Mouse (Mus musculus) ovary, postnatal 10 days (tissue): ENCODE measurements at regions not wholly inside any gene's neighbourhood (a gene's known extent, or its start where the extent isn't known, plus 50 kb on each side); places are given as distances from the start of the nearest gene placed in this dataset.

Experiments used
- DNase-seq: peaks from one replicate; pipeline ENCODE4 v3.0.0; 2022; ENCODE audit warnings: low spot score

- DNase-seq: no peak
Observed at GRCm38 (mm10) chr13:28520127-28520482, 262.8 kb downstream of the Gm11361 start.

DNA sequence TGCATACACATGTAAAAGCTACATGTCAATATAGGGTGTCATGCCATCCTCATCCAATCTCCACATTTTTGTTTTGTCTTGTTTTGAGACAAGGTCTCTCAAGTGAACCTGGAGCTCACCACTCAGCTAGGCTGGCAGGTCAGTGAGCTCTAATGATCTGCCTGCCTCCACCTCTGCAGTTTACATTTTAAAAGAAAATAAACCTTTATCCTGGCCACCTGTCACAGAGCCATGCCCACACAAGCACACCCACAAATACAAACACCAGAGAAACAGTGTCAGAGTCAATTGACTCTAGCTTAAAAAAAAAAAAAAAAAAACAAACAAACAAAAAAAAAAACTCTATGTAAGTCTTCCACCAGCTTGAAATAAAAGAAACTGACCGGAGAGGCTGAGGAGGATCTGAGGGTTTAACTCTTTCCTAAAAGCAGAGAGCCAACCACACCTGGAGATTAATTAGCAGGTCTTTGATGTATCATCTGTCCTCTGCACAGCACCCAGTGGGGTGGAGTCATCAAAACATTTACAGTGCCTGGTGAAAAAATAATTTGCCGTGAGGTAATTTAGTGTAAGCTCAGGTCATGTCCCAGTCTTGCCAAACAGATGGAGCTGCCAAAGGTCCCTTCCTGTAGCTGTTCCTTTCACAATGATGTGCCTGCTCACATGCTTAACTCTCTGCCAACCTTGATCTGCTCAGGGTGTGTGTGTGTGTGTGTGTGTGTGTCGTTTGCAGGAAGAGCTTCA lies 262.2 kb downstream of the Gm11361 start:
- DNase-seq: no peak

GRCm38 (mm10) chr13:28517161-28517560 lies 259.8 kb downstream of the Gm11361 start:
- no peak for DNase-seq

DNA sequence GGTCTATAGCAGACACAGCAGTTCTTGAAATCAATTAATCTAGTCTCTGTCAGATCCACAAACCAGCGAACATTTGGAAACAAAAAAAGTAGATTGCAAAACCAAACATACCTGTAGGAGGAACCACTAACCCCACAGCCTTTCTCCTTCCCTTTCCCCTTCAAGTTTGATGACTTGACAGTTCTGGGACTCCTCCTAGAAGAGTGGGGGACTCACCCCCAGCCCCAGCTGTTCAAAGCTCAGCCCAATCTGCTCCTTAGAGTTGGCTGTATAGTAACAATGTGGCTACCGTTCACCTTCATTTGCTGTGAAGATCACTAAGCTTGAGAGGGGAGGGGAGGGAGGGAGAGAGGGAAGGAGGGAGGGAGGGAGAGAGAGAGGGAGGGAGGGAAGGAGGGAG lies 259.3 kb downstream of the Gm11361 start:
- no peak for DNase-seq

GRCm38 (mm10) chr13:28514245-28514644 lies 256.9 kb downstream of the Gm11361 start:
- no peak for DNase-seq

GRCm38 (mm10) chr13:28513336-28513735 lies 256.0 kb downstream of the Gm11361 start:
- no peak for DNase-seq

DNA sequence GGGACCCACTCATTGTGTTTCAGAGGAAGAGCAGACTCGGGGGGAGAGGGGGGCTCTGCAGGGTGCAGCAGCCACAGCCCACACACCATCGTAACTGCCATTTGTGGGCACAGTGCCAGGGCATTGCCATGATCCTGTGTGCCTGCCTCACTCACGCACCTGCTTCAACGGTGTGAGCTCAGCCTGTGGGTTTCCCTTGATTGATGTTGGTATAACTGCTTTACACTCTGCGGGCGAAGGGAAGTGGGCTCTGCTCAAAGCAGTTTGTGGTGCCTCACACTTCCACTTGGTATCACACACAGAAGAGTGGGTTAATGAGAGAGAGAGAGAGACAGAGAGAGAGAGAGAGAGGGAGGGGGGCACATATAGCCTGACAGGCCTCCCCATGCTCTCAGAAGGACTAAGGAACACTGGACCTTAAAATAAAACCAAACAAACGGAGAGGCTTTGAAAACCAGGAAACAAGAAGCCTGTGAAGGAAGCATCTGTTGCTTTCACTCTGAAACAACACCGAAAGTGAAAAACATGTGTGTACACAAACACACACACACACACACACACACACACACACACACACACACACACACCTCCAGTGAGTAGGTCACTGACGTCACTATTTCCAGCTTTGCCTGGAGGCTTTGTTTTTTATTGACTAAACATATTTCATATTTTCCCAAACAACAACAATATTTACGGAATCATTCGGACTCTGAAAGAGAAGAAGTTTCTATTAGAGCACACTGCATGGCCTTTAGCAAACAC lies 255.4 kb downstream of the Gm11361 start:
- DNase-seq: no peak

GRCm38 (mm10) chr13:28508184-28508583 lies 250.9 kb downstream of the Gm11361 start:
- no peak for DNase-seq

DNA sequence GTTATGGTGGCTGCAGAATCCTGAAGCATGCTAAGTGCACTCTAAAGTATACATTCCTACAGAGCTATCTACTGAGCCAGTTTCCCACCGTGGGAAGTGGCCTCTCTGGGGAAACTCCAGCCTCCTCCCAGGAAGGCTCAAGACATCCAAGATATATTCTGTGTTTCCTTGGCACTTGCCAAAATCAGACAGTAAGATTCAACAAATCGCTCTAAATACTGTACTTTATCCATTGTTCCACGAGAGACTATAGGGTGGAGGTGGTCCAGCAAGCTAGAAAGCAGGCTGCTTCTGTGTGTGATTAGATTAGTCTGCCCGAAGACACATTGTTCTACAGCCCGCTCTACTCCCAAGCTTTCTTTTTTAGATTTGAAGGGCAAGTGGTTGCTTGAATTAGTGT lies 250.5 kb downstream of the Gm11361 start:
- DNase-seq: no peak

GRCm38 (mm10) chr13:28504340-28504739 lies 247.0 kb downstream of the Gm11361 start:
- DNase-seq: no peak

GRCm38 (mm10) chr13:28502171-28502570 lies 244.8 kb downstream of the Gm11361 start:
- DNase-seq: no peak

DNA sequence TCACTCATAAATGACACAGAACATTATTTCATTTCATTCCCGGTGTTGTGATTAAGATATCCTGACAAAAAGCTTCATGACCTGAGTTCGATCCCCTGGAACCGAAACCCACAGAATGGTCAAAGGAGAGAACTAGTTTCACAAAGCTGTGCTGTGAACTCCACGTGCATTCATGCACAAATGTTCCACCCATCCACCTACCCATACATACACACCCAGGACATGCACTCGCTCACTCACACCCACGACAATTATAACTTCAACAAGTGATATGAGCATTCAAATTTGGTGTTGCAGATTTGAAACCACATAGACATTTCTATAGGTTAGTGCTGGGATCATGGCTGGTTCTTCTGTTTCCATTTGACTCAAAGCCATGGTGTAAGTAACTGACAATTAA lies 243.4 kb downstream of the Gm11361 start:
- no peak for DNase-seq

DNA sequence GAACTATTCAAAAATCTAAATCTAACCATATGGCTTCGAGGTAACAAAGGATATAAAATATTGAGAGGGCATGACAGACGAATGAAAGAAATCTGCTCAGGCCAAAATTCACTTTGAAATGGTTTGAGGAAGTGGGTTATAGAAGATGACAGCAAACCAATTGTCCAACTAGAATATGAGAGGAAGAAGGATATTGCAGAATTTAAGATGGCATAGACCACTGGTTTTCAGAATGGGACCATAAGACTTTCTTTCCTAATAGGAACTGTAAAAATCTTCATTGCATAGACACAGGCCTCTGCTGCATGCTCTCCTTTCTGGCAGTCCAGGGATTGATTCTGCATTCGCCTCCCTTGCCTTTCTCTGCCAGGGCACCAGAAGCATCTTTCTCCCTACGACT lies 240.2 kb downstream of the Gm11361 start:
- no peak for DNase-seq

DNA sequence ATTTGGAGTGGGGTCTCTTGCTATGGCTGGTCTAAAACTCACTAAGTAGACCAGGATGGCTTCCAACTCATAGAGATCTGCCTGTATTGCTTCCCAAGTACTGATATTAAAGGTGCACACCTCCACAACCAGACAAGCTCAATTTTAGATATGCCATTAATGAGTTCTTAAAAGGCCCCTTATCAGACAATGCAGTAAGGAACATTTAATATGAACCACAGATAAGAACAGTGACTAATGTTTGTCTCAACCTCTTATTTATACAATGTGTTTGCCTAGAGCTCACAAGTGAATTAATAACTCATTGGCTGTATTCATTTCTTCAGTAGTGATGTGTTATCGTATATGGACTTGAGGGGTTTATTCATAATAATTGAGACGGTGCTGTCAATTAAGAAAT lies 234.7 kb downstream of the Gm11361 start:
- DNase-seq: no peak

DNA sequence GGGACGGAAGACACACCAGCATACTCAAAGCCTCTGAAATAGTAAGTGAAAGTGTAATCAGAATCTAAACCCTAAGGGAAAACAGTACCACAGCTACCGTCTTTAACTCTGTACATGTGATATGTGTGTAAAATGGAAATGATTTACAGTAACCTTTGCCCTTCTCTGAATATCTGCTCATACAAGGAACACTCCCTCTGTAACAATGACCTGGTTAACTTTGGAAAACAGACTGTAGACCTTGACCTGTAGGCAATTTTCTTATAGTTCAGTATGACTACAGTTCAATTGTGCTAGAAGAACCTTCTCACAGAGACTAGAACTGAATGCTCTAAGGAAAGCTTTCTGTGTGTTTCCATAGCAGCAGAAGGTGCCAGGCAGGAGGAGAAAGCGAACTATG lies 226.4 kb downstream of the Gm11361 start:
- no peak for DNase-seq

DNA sequence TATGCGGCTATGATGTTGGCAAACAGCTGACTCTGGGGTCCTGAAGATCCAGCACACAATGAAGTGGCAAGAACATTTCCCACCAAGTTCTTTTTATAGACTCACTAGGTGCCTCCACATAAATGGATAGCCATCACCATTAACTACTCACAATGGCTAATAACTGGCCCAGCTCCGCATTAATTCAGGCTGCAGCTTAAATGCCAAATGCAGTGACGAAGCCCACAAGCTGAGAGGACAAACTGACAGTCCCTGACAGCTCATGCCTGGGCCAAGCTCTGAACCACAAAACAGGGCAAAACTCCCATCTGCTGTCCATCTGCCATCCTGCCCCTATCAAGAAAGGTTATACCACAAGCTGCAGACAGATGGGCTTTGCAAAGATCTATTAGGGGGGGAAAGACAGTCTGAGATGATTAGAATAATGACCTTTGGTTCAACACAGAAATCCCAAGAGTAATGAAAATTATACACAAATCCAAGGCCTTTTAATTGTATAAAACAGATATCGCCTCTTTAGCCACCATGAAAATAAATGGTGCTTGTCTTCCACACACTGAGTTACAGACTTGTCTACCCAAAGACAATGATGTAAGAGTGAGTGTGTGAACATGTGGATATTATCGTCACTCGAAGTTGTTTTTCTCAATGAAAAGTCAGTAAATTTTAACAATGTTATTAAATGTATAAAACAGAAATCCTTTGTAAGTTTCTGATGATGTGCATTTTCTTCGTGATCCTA lies 224.1 kb downstream of the Gm11361 start:
- no peak for DNase-seq

DNA sequence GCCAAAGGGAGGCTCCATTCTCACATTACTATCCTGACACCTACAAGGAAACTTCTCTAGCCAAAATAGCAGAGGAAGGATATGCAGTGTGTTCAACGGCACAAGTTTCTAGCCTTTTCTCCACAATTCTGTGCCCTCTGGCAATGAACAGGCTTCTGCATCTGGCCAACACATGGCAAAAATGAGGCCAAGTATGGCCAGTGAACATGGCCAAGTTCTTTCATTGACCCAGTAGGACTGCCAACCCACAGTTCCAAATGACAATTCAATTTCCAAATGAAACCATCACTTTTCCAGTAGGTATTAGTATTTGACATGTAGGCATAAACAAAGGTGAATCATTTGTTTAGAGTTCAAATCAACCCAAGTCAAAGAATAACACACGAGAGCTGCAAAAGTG lies 208.8 kb downstream of the Gm11361 start:
- no peak for DNase-seq

DNA sequence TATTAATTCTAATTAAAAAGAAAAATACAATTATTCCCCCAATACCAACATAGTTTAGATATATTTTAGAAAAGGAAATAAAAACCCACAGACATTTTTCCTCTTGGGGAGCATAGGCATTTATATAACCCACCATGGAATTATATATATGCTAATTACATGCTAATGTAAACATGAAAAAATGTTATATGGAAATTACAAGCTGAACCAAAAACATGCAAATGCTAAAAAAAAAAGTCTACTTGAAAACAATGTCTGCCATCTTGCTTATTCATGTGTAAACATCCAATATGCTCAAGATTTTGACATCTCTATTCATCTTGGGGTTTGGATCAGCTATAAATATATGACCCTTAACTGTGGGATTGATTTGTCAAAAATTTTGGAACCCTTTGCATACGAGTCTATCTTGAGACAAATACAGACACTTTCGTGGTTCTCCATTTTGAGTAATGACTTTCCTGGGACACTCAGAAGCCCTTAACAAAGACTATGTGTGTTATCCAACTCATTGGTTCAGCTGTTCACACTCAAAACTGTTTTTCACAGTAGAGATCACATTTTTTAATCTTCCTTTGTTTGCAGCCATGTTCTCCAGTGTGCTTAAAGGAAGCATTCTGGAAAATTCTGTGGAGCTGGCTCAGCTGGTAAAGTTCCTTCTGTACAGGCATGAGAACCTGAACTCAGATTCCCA lies 208.0 kb downstream of the Gm11361 start:
- no peak for DNase-seq

DNA sequence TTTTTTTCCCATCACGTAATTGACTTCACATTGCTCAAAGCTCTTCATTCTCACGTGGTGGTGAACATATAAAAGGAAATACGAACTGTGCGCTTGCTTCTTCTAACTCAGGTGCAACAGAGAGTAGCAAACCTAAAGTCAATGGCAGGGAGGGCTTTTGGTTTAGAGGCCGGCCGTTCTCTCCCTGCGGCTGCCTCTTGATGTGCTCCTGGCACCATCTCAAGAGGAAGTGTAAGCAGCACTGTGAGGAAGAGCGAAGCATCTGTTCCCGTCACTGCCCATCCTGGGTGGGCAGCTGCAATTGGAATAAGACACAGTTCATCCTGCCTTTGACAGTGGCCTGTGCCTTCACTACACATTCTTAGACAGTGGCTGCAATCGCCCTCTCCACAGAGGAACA lies 204.0 kb downstream of the Gm11361 start:
- no peak for DNase-seq

GRCm38 (mm10) chr13:28457403-28457802 lies 200.1 kb downstream of the Gm11361 start:
- DNase-seq: no peak

DNA sequence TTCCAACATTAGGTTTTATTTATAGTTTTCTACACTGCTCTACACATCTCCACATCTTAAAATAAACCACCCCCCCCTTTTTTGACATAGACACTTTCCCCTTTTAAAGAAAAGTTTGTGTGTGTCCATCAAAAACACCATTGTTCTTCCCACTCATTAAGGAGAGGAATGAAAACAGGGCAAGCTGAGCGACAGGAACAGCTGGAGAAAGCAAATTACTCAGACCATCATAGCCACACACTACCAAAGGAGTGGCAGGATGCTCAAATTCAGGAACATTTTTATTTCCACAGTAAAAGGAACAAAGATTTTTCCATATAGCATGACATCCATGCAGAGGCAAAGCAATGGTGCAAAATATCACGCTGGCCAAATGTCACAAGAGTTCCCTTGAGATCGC lies 198.6 kb downstream of the Gm11361 start:
- no peak for DNase-seq

GRCm38 (mm10) chr13:28455016-28455415 lies 197.7 kb downstream of the Gm11361 start:
- no peak for DNase-seq
